Mouse (Mus musculus): ENCODE data around the gene Coro2a. TPM values are rescaled to one million over a fixed set of nuclear protein-coding genes. Genes with fewer than 3 reads are reported as not detected.

Gene Coro2a
- polyA plus RNA-seq, 1 experiment: 13.2 TPM

- no peak for DNase-seq (ENCODE audit: low read depth)
- TF ChIP-seq POLR2A (IDR thresholded peaks at IDR 0.05; ENCODE audit: borderline replicate concordance, extremely low read depth, insufficient read depth, insufficient read length, poor library complexity, severe bottlenecking): no peak
- no peak for TF ChIP-seq CTCF (IDR thresholded peaks at IDR 0.05; ENCODE audit: borderline replicate concordance, extremely low read depth, insufficient read depth, insufficient read length)
These were observed 98.1 kb downstream of the Coro2a start for GRCm38 (mm10) chr4:46503881-46504280.

- TF ChIP-seq CTCF (IDR thresholded peaks at IDR 0.05; ENCODE audit: borderline replicate concordance, extremely low read depth, insufficient read depth, insufficient read length): no peak
- no peak for TF ChIP-seq POLR2A (IDR thresholded peaks at IDR 0.05; ENCODE audit: borderline replicate concordance, extremely low read depth, insufficient read depth, insufficient read length, poor library complexity, severe bottlenecking)
- DNase-seq (ENCODE audit: low read depth): peak; percentile 15
These were observed 99.1 kb downstream of the Coro2a start for GRCm38 (mm10) chr4:46502606-46503502.

DNA sequence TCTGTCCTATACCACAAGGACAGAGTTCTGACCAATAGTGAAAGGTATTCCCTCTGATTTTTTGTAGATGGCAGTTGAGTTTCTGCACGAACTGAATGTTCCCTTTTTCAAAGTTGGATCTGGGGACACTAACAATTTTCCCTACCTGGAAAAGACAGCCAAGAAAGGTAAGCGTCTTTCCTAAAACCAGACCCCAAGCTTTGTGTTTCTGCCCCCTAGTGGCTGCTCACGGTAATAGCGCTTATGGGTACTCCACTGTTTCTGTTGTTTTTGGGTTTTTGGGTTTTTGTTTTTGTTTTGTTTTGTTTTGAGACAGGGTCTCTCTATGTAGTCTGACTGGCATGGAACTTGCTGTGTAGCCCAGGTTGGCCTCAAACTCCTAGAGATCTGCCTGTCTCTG is 103.0 kb downstream of the Coro2a start:
- peak; percentile 37 for DNase-seq (ENCODE audit: low read depth)
- no peak for TF ChIP-seq POLR2A (IDR thresholded peaks at IDR 0.05; ENCODE audit: borderline replicate concordance, extremely low read depth, insufficient read depth, insufficient read length, poor library complexity, severe bottlenecking)
- peak; percentile 77; the same call in 1 of the 2 replicates for TF ChIP-seq CTCF (IDR thresholded peaks at IDR 0.05; ENCODE audit: borderline replicate concordance, extremely low read depth, insufficient read depth, insufficient read length)

- no peak for DNase-seq (ENCODE audit: low read depth)
- TF ChIP-seq CTCF (IDR thresholded peaks at IDR 0.05; ENCODE audit: borderline replicate concordance, extremely low read depth, insufficient read depth, insufficient read length): no peak
- no peak for TF ChIP-seq POLR2A (IDR thresholded peaks at IDR 0.05; ENCODE audit: borderline replicate concordance, extremely low read depth, insufficient read depth, insufficient read length, poor library complexity, severe bottlenecking)
These were observed 103.5 kb downstream of the Coro2a start for GRCm38 (mm10) chr4:46498511-46498910.

- peak; percentile 56 for DNase-seq (ENCODE audit: low read depth)
These were observed 104.6 kb downstream of the Coro2a start for GRCm38 (mm10) chr4:46497286-46497892.

DNA sequence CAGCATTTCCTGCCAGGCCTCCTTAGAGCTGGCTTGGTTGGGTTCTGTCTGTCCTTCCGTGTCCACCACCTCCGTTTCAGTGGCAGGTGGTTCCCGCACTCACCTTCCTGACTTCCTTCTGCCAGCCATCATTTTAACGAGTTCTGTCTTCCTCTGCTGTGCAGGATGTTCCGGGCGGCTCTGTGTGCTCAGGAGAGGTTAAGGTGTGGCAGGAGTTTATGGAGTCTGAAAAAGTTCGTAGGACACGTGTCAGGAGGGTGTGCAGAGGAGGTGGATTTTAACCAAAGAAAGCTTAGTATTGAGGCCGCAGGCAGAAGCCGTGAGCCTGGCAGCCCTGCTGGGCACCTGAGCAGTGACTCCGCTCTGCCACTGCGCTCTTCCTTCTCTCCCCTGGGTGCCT is 106.5 kb downstream of the Coro2a start:
- TF ChIP-seq POLR2A (IDR thresholded peaks at IDR 0.05; ENCODE audit: borderline replicate concordance, extremely low read depth, insufficient read depth, insufficient read length, poor library complexity, severe bottlenecking): no peak
- no peak for TF ChIP-seq CTCF (IDR thresholded peaks at IDR 0.05; ENCODE audit: borderline replicate concordance, extremely low read depth, insufficient read depth, insufficient read length)
- no peak for DNase-seq (ENCODE audit: low read depth)

More at GRCm38 (mm10) chr4:46497286-46497892, 104.6 kb downstream of the Coro2a start:
- TF ChIP-seq CTCF (IDR thresholded peaks at IDR 0.05; ENCODE audit: borderline replicate concordance, extremely low read depth, insufficient read depth, insufficient read length) (peak; percentile 90), POLR2A (IDR thresholded peaks at IDR 0.05; ENCODE audit: borderline replicate concordance, extremely low read depth, insufficient read depth, insufficient read length, poor library complexity, severe bottlenecking) (no peak)

- TF ChIP-seq POLR2A (IDR thresholded peaks at IDR 0.05; ENCODE audit: borderline replicate concordance, extremely low read depth, insufficient read depth, insufficient read length, poor library complexity, severe bottlenecking): no peak
- no peak for TF ChIP-seq CTCF (IDR thresholded peaks at IDR 0.05; ENCODE audit: borderline replicate concordance, extremely low read depth, insufficient read depth, insufficient read length)
- DNase-seq (ENCODE audit: low read depth): no peak
These were observed 108.9 kb downstream of the Coro2a start for GRCm38 (mm10) chr4:46493071-46493470.

GRCm38 (mm10) chr4:46489028-46489925 is 112.7 kb downstream of the Coro2a start, which contains the start of gene Nans:
TSS of gene Nans (plus strand) at chr4:46489248.
- peak; percentile 99 for DNase-seq (ENCODE audit: low read depth)
- TF ChIP-seq CTCF (IDR thresholded peaks at IDR 0.05; ENCODE audit: borderline replicate concordance, extremely low read depth, insufficient read depth, insufficient read length) (no peak), POLR2A (IDR thresholded peaks at IDR 0.05; ENCODE audit: borderline replicate concordance, extremely low read depth, insufficient read depth, insufficient read length, poor library complexity, severe bottlenecking) (peak; percentile 75)

DNA sequence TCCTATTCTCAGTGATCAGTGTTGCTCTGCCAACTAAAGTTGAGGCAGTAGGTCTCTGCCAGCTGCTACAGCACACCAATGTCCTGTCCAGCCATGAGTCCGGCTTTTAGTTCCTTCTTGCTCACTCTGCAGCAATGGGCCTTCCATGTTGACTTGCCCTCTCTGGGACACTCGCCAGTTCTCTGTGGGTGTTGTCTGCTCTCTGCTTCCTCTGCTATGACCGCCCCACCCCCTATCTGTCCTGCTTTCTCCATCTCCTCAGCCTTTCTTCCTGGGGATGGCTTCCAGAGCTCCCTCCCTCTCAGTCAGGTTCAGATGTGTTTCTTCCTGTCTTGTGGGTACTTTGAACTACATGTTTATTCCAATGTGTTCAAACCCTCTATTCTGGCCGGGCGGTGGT is 114.7 kb downstream of the Coro2a start:
- TF ChIP-seq POLR2A (IDR thresholded peaks at IDR 0.05; ENCODE audit: borderline replicate concordance, extremely low read depth, insufficient read depth, insufficient read length, poor library complexity, severe bottlenecking): no peak
- no peak for DNase-seq (ENCODE audit: low read depth)

Other genes with a start within 250 kb of the Coro2a start
- gene Trmo, start 212.8 kb downstream of the Coro2a start, polyA plus RNA-seq (2012; rRNA removed): 8.1 and 9.8 TPM in 2 replicates
- 0.08 and 0.30 TPM in 2 replicates for gene Hemgn, start 188.7 kb downstream of the Coro2a start, polyA plus RNA-seq (2012; rRNA removed)
- 28.6 and 65.2 TPM in 2 replicates for gene Anp32b, start 151.3 kb downstream of the Coro2a start, polyA plus RNA-seq (2012; rRNA removed)
- 63.7 and 64.8 TPM in 2 replicates for gene Nans, start 113.0 kb downstream of the Coro2a start, polyA plus RNA-seq (2012; rRNA removed)
- 0.50 and 0.82 TPM in 2 replicates for gene Trim14, start 66.1 kb downstream of the Coro2a start, polyA plus RNA-seq (2012; rRNA removed)
- gene Tbc1d2, start 48.0 kb upstream of the Coro2a start, polyA plus RNA-seq (2012; rRNA removed): 1.3 and 1.4 TPM in 2 replicates